Mouse (Mus musculus): ENCODE results near the gene Abi3bp. TPM values are rescaled to one million over a fixed set of nuclear protein-coding genes. Genes with fewer than 3 reads are reported as not detected.

Abi3bp gene
- polyA plus RNA-seq, 2 experiments, result 27.1 to 35.3 TPM

DNA sequence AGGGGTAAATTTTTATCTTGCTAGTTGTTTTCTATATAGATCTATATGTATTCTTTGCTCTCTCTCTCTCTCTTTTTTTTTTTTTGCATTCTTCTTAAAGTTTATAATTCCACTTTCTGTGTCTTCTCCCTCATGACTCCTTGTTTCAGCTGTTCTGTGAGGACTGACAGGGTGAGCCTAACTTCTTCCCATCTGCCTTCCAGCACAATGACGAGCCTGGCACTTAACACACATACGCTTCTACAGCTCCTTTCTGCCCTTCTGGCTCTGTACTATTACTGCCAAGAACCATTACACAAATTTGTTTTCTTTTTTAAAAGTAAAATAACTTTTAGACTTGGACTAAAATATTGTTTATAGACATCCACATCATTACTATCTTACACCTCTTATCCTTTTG lies 195.7 kb downstream of the Abi3bp start:
- ATAC-seq (ENCODE audit: low FRiP score, low read depth) (no peak), DNase-seq (ENCODE audit: low spot score) (no peak)
- no peak overlapping the region for H3K4me3 ChIP-seq (replicated peaks; ENCODE audit: low read length)
- no peak overlapping the region for H3K9ac ChIP-seq (ENCODE audit: low read depth, low read length, severe bottlenecking)
- H3K27ac ChIP-seq (replicated peaks; ENCODE audit: low read depth, low read length), result no peak overlapping the region
- peaks cover 3% of the 10 kb centered on the region; the same call in 1 of the 2 replicates for H3K4me1 ChIP-seq (ENCODE audit: control insufficient read depth, insufficient read depth, low read length)
- H3K36me3 ChIP-seq (ENCODE audit: control insufficient read depth, insufficient read depth, low read length), result no peaks in the 10 kb centered on the region
- no peaks in the 10 kb centered on the region for H3K27me3 ChIP-seq (ENCODE audit: control insufficient read depth, insufficient read depth, low read length)
- 70% methylated on average over 2 of the region's 2 CpGs for WGBS
- H3K4me2 ChIP-seq (replicated peaks; ENCODE audit: low read depth, low read length, severe bottlenecking), result no peak overlapping the region
- no peaks in the 10 kb centered on the region for H3K9me3 ChIP-seq (ENCODE audit: control insufficient read depth, low read length)
- TF ChIP-seq POLR2A (IDR thresholded peaks at IDR 0.05; ENCODE audit: borderline replicate concordance, extremely low read depth, insufficient read depth, insufficient read length), result no peak

DNA sequence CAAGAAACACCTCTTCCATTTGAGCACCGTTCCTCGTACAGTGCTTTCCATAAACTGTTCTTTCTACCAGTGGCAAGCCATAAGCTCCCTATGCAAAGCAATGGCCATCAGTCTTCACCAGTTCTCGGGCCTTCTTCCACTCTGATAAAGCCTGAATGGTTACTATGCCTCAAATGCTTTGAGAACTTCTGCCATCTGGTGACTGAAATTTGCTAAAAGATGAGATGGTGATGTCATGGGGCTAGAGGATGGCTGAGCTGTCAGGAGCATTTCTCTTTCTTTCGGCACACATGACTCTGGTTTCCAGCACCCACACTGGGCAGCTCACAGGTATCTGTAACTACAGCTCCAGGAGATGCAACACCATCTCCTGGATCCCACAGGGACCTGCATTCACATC lies 199.5 kb downstream of the Abi3bp start:
- no peaks in the 10 kb centered on the region for H3K4me1 ChIP-seq (ENCODE audit: control insufficient read depth, insufficient read depth, low read length)
- WGBS, result 79% methylated on average over 4 of the region's 4 CpGs
- no peak overlapping the region for H3K27ac ChIP-seq (replicated peaks; ENCODE audit: low read depth, low read length)
- H3K27me3 ChIP-seq (ENCODE audit: control insufficient read depth, insufficient read depth, low read length), result no peaks in the 10 kb centered on the region
- no peak overlapping the region for H3K4me2 ChIP-seq (replicated peaks; ENCODE audit: low read depth, low read length, severe bottlenecking)
- H3K9me3 ChIP-seq (ENCODE audit: control insufficient read depth, low read length), result no peaks in the 10 kb centered on the region
- no peak overlapping the region for H3K4me3 ChIP-seq (replicated peaks; ENCODE audit: low read length)
- no peak overlapping the region for H3K9ac ChIP-seq (ENCODE audit: low read depth, low read length, severe bottlenecking)
- H3K36me3 ChIP-seq (ENCODE audit: control insufficient read depth, insufficient read depth, low read length), result no peaks in the 10 kb centered on the region
- no peak for ATAC-seq (ENCODE audit: low FRiP score, low read depth)
- DNase-seq (ENCODE audit: low spot score), result peak; percentile 35
- TF ChIP-seq POLR2A (IDR thresholded peaks at IDR 0.05; ENCODE audit: borderline replicate concordance, extremely low read depth, insufficient read depth, insufficient read length), result no peak

DNA sequence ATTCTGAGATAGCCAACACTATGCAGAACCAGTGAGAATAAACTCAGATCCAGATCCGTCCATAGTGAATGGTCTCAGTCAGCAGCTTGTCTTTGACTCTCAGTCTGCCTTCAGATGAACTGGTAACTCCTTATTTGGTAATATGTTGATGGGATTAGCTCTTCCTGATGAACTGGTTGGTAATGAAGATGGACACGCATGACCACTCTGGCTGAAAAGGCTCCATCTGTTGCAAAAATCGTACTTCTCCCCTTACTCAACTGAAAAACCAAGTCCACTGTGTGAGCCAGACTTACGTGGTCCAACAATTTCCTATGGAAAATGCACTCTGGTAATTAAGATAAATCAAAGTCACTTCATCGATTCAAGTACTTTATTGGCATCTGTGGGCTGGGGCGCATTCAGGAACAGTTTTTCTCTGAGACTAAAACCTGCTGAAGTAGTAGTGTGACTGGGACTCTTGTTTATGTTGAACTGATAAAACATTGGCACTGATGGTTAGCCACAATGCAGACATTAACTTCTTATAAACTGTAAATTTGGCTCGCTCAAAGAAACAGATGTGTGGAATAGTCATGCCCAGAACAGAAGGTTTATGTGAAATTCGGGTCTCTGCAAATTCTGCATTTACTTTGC lies 203.4 kb downstream of the Abi3bp start:
- whole genome bisulfite sequencing, result 76% methylated on average over 8 of the region's 8 CpGs
- H3K27ac ChIP-seq (replicated peaks; ENCODE audit: low read depth, low read length), result no peak overlapping the region
- no peak overlapping the region for H3K4me2 ChIP-seq (replicated peaks; ENCODE audit: low read depth, low read length, severe bottlenecking)
- no peak overlapping the region for H3K4me3 ChIP-seq (replicated peaks; ENCODE audit: low read length)
- TF ChIP-seq POLR2A (IDR thresholded peaks at IDR 0.05; ENCODE audit: borderline replicate concordance, extremely low read depth, insufficient read depth, insufficient read length), result no peak
- H3K9ac ChIP-seq (ENCODE audit: low read depth, low read length, severe bottlenecking), result no peak overlapping the region
- no peaks in the 10 kb centered on the region for H3K27me3 ChIP-seq (ENCODE audit: control insufficient read depth, insufficient read depth, low read length)
- no peaks in the 10 kb centered on the region for H3K4me1 ChIP-seq (ENCODE audit: control insufficient read depth, insufficient read depth, low read length)
- no peak for ATAC-seq (ENCODE audit: low FRiP score, low read depth)
- H3K36me3 ChIP-seq (ENCODE audit: control insufficient read depth, insufficient read depth, low read length), result peaks cover 23% of the 10 kb centered on the region
- no peak for DNase-seq (ENCODE audit: low spot score)
- H3K9me3 ChIP-seq (ENCODE audit: control insufficient read depth, low read length), result no peaks in the 10 kb centered on the region

DNA sequence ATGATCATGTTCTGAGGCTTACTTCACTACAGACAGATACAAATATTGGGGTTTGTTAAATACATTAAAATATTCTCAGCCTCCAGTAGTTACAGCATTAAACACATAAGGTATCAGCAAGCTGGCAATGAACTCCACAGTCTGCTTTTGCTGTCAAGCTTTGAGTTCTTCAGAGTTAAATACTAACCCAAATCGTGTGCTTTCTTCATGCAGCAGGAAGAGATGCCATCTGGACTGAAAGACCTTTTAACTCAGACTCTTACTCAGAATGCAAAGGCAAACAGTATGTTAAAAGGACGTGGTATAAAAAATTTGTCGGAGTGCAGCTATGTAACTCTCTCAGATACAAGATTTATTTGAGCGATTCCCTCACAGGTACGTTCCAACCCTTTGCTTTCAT lies 209.1 kb downstream of the Abi3bp start:
- no peaks in the 10 kb centered on the region for H3K9me3 ChIP-seq (ENCODE audit: control insufficient read depth, low read length)
- peaks cover 59% of the 10 kb centered on the region for H3K36me3 ChIP-seq (ENCODE audit: control insufficient read depth, insufficient read depth, low read length)
- no peak for ATAC-seq (ENCODE audit: low FRiP score, low read depth)
- TF ChIP-seq POLR2A (IDR thresholded peaks at IDR 0.05; ENCODE audit: borderline replicate concordance, extremely low read depth, insufficient read depth, insufficient read length), result no peak
- no peak overlapping the region for H3K27ac ChIP-seq (replicated peaks; ENCODE audit: low read depth, low read length)
- H3K9ac ChIP-seq (ENCODE audit: low read depth, low read length, severe bottlenecking), result no peak overlapping the region
- no peaks in the 10 kb centered on the region for H3K27me3 ChIP-seq (ENCODE audit: control insufficient read depth, insufficient read depth, low read length)
- no peak overlapping the region for H3K4me2 ChIP-seq (replicated peaks; ENCODE audit: low read depth, low read length, severe bottlenecking)
- H3K4me3 ChIP-seq (replicated peaks; ENCODE audit: low read length), result no peak overlapping the region
- DNase-seq (ENCODE audit: low spot score), result no peak
- WGBS, result 91% methylated on average over 5 of the region's 5 CpGs
- no peaks in the 10 kb centered on the region for H3K4me1 ChIP-seq (ENCODE audit: control insufficient read depth, insufficient read depth, low read length)

DNA sequence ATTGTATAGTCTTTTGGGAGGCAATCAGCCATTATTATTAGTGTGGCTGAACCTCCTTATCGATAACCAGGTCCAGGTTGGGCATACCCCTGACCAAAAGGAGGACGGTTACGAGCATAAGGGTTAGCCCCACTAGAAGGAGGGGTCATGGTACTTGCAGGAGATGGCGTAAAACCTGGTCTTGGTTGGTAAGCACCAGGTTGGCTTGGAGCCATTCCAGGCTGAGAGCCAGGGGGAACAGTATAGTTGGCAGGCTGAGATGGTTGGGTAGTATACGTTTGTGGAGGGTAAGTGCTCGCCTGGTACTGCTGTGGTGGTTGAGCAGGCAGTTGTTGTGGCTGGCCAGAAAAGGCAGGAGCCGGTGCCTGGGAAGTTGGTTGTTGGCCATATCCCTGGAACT lies 213.0 kb downstream of the Abi3bp start:
- DNase-seq (ENCODE audit: low spot score) (no peak), ATAC-seq (ENCODE audit: low FRiP score, low read depth) (no peak)
- no peak overlapping the region for H3K9ac ChIP-seq (ENCODE audit: low read depth, low read length, severe bottlenecking)
- no peaks in the 10 kb centered on the region for H3K9me3 ChIP-seq (ENCODE audit: control insufficient read depth, low read length)
- H3K4me3 ChIP-seq (replicated peaks; ENCODE audit: low read length), result no peak overlapping the region
- 83% methylated on average over 7 of the region's 7 CpGs for WGBS
- H3K27me3 ChIP-seq (ENCODE audit: control insufficient read depth, insufficient read depth, low read length), result no peaks in the 10 kb centered on the region
- H3K4me2 ChIP-seq (replicated peaks; ENCODE audit: low read depth, low read length, severe bottlenecking), result no peak overlapping the region
- no peak overlapping the region for H3K27ac ChIP-seq (replicated peaks; ENCODE audit: low read depth, low read length)
- no peaks in the 10 kb centered on the region for H3K4me1 ChIP-seq (ENCODE audit: control insufficient read depth, insufficient read depth, low read length)
- no peak for TF ChIP-seq POLR2A (IDR thresholded peaks at IDR 0.05; ENCODE audit: borderline replicate concordance, extremely low read depth, insufficient read depth, insufficient read length)
- H3K36me3 ChIP-seq (ENCODE audit: control insufficient read depth, insufficient read depth, low read length), result peaks cover 65% of the 10 kb centered on the region
